Mouse (Mus musculus): ENCODE data around the gene 4933415F23Rik. TPM values are rescaled to one million over a fixed set of nuclear protein-coding genes. Genes with fewer than 3 reads are reported as not detected.

The 4933415F23Rik gene
- polyA plus RNA-seq, 1 experiment: not detected

DNA sequence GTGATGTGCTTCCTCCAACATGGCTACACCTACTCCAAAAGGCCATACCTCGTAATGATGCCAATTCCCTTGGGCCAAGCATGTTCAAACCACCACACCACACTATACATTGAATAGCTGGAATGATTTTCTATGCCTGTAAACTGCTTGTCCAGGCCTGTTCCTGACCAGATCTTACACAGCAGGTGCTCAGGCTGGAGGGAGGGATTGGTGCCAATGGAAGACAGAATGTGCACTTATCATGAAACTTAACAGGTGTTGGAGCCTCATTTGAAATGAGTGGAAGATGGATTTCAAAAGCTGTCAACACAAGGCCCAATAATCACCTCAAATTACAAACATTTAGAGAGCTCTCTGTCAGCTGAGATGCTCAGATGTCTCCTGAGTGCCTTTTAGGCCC, 2.3 kb downstream of the 4933415F23Rik start:
- no peak for TF ChIP-seq CTCF (IDR thresholded peaks at IDR 0.05; ENCODE audit: low read depth, low read length)
- no peak for TF ChIP-seq POLR2A (IDR thresholded peaks at IDR 0.05; ENCODE audit: borderline replicate concordance, low read depth, low read length)
- H3K27ac ChIP-seq (ENCODE audit: insufficient read depth, low read depth, low read length): no peak overlapping the region
- H3K4me1 ChIP-seq (ENCODE audit: control insufficient read depth, insufficient read depth, low read length): no peaks in the 10 kb centered on the region
- no peak overlapping the region for H3K4me3 ChIP-seq (ENCODE audit: insufficient read depth, low read length)

DNA sequence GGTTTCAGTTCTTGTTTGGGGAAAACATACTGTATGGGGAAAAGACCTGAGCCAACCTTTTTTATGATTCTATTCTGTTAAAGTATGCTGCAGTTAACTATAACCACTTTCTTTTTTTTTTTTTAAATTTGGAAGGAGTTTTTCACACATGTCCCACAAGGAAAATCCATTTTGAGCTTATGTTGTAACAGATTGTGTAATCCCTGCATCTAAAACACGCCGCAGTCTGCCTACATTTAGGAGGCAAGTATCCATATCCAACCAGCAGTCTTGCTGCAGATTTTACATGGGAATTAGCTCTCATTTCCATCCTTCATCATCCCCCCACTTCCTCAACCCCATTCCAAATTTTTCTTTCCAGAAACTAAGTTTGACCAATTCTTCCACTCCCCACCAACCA, 3.6 kb downstream of the 4933415F23Rik start:
- H3K4me3 ChIP-seq (ENCODE audit: insufficient read depth, low read length): no peak overlapping the region
- TF ChIP-seq CTCF (IDR thresholded peaks at IDR 0.05; ENCODE audit: low read depth, low read length) (no peak), POLR2A (IDR thresholded peaks at IDR 0.05; ENCODE audit: borderline replicate concordance, low read depth, low read length) (no peak)
- no peaks in the 10 kb centered on the region for H3K4me1 ChIP-seq (ENCODE audit: control insufficient read depth, insufficient read depth, low read length)
- H3K27ac ChIP-seq (ENCODE audit: insufficient read depth, low read depth, low read length): no peak overlapping the region

DNA sequence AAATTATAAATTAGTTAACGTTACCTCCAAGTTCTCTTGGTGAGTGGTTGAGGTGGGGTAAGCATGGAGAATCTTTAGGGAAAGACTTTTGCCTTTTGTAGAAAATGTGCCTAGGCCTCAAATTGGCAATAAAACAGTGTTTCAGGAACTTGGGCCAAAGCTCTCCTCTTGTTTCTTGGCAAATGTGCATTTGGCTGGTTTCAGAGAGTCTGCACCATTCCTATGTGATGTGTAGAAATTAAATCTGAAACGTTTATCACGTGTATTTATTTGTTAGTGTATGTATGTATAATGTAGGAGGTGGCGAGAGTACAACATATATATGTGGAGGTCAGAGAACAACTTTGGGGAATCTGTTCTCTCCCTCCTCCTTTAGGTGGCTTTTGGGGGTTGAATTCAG, 4.1 kb downstream of the 4933415F23Rik start:
- Histone ChIP-seq H3K4me1 (ENCODE audit: control insufficient read depth, insufficient read depth, low read length) (no peaks in the 10 kb centered on the region), H3K27ac (ENCODE audit: insufficient read depth, low read depth, low read length) (no peak overlapping the region), H3K4me3 (ENCODE audit: insufficient read depth, low read length) (no peak overlapping the region)
- TF ChIP-seq POLR2A (IDR thresholded peaks at IDR 0.05; ENCODE audit: borderline replicate concordance, low read depth, low read length): no peak
- TF ChIP-seq CTCF (IDR thresholded peaks at IDR 0.05; ENCODE audit: low read depth, low read length): no peak

DNA sequence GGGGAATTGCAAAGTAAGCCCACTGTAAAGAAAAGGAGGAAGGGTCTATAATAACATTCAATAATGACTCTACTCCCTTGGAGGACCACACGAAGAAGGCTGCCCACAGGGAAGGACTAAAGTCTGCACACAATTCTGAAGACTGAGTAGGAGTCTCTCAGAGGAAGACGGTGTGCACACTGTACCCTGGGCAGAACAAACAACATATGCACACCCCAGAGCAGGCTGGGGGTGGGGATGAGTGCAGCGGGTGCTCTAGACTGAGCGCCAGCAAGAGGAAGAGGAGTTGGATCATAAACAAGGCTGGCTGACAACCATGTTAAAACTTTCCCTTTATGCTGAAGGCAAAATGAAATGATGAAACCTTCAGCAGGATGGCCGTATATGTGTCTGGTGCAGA, 34.3 kb downstream of the 4933415F23Rik start:
- H3K4me1 ChIP-seq (ENCODE audit: control insufficient read depth, insufficient read depth, low read length): no peaks in the 10 kb centered on the region
- H3K4me3 ChIP-seq (ENCODE audit: insufficient read depth, low read length): no peak overlapping the region
- TF ChIP-seq POLR2A (IDR thresholded peaks at IDR 0.05; ENCODE audit: borderline replicate concordance, low read depth, low read length) (no peak), CTCF (IDR thresholded peaks at IDR 0.05; ENCODE audit: low read depth, low read length) (no peak)
- no peak overlapping the region for H3K27ac ChIP-seq (ENCODE audit: insufficient read depth, low read depth, low read length)

DNA sequence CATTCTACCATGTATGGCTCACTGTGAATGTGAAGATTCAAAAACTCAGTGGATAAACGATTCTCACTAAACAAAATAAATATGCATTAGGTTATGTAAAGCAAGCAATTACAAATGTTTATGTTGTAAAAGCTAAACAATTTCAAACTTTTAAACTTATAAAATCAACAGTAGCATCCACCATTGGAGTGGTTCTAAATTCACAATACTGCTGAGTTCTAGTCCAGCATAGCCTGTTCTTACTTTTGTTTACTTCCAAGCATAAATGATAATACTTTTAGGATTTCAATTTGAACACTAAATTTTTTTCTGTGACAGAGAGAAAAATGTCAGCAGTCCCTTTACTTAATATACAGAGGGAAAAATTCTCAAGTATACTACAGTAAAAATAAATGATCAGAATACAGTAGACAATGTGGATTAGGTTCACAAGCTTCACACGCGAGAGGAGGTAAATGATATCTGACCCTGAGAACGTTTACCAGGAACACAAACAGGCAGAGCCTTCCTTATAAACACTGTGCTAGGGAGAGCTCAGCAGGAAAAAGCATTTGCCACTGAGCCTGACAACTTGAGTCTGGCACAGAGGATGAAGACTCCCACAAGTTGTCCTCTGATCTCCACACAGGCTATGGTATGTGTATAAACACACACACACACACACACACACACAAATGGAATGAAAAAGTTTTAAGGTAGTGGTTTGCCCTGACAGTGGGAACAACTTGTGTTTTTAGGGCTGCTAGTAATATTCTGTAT, 37.2 kb downstream of the 4933415F23Rik start:
- TF ChIP-seq POLR2A (IDR thresholded peaks at IDR 0.05; ENCODE audit: borderline replicate concordance, low read depth, low read length): no peak
- no peak for TF ChIP-seq CTCF (IDR thresholded peaks at IDR 0.05; ENCODE audit: low read depth, low read length)
- Histone ChIP-seq H3K4me3 (ENCODE audit: insufficient read depth, low read length) (no peak overlapping the region), H3K27ac (ENCODE audit: insufficient read depth, low read depth, low read length) (no peak overlapping the region), H3K4me1 (ENCODE audit: control insufficient read depth, insufficient read depth, low read length) (no peaks in the 10 kb centered on the region)

DNA sequence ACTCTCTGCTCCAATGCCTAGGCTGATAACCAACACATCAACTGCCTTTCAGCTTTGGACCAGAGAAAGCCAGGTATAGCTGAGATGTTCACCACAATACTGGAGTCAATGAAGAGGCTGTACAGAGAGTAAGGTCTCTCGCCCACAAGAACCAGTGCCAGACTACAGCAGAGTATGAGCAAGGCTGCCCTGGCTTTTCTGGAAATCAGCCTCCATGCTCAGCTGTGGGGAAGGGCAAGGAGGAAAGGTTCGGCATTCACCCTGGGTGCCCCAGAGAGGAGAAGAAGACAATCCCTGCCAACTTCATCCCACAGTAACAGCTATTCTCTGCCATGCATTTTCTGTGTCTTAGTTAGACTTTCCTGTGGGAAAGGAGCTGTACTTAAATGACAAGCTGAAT, 38.1 kb downstream of the 4933415F23Rik start:
- no peaks in the 10 kb centered on the region for H3K4me1 ChIP-seq (ENCODE audit: control insufficient read depth, insufficient read depth, low read length)
- TF ChIP-seq POLR2A (IDR thresholded peaks at IDR 0.05; ENCODE audit: borderline replicate concordance, low read depth, low read length): no peak
- no peak for TF ChIP-seq CTCF (IDR thresholded peaks at IDR 0.05; ENCODE audit: low read depth, low read length)
- H3K4me3 ChIP-seq (ENCODE audit: insufficient read depth, low read length): no peak overlapping the region
- no peak overlapping the region for H3K27ac ChIP-seq (ENCODE audit: insufficient read depth, low read depth, low read length)

DNA sequence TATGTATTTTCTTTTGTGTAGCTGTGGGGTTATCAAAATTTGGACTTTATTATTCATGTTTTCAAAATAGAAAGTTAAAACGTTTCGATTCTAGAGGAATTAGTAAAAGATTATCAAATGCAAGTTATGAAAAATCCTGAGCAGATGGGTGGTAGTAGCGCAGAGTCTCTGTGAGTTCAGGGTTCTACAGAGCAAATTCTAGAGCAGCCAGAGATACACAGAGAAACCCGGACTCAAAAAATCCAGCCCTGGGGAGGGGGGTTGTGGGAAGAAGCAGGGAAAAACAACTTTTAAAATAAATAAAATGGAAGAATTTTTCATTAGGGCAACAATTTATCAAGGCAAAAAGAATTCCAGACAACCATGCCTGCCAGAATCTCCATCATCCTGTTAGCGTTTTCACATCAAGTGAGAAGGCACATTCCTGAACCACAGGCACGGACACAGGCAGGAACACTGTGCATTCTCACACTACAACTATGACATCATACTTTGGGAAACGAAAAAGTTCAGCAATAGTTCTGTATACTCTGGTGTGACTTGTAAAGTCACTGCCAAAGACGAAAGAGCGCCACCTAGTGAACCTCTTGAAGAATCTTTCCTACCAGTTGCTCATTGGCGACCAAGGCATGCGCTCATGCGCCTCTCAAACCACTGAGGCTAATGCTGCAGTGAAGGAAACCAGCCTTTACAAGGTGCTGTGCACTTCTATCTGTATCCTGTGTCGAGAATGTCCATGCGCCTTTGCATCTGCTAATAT, 40.3 kb downstream of the 4933415F23Rik start:
- H3K4me3 ChIP-seq (ENCODE audit: insufficient read depth, low read length): no peak overlapping the region
- no peak overlapping the region for H3K27ac ChIP-seq (ENCODE audit: insufficient read depth, low read depth, low read length)
- H3K4me1 ChIP-seq (ENCODE audit: control insufficient read depth, insufficient read depth, low read length): no peaks in the 10 kb centered on the region
- TF ChIP-seq POLR2A (IDR thresholded peaks at IDR 0.05; ENCODE audit: borderline replicate concordance, low read depth, low read length): no peak
- TF ChIP-seq CTCF (IDR thresholded peaks at IDR 0.05; ENCODE audit: low read depth, low read length): peak; percentile 42; the same call in 1 of the 2 replicates

DNA sequence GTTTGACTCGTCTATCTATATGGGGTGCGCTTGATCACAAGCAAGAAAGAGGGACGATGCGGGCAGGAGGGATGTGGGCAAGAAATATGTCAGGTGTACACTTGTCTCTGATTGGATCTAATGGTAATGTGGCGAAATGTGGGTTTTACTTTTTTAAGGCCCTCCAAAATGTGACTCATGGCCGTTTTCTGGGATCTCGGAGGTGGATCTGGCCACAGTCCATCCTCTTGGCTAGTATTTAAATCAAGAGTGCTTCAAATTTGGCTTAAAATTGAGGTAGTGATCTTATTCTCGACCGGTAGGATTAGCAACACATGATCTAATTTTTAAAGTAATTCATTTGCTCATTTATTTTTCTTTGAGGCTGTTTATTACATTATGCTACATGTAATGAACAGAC, 42.0 kb downstream of the 4933415F23Rik start:
- no peak for TF ChIP-seq POLR2A (IDR thresholded peaks at IDR 0.05; ENCODE audit: borderline replicate concordance, low read depth, low read length)
- TF ChIP-seq CTCF (IDR thresholded peaks at IDR 0.05; ENCODE audit: low read depth, low read length): no peak

More for the DNA sequence above, 42.0 kb downstream of the 4933415F23Rik start:
- no peak overlapping the region for H3K27ac ChIP-seq (ENCODE audit: insufficient read depth, low read depth, low read length)
- no peaks in the 10 kb centered on the region for H3K4me1 ChIP-seq (ENCODE audit: control insufficient read depth, insufficient read depth, low read length)
- H3K4me3 ChIP-seq (ENCODE audit: insufficient read depth, low read length): no peak overlapping the region

Measured in bone marrow macrophage, adult 2 months (primary cell).